Mouse (Mus musculus) NIH3T3 (cell line): Measurements from ENCODE around the gene Adam8.

ENCODE experiments used
- DNase-seq: peaks from one replicate; pipeline ENCODE4 v3.0.0-alpha.2; 2012; ENCODE audit warnings: low read depth

The Adam8 gene

DNA sequence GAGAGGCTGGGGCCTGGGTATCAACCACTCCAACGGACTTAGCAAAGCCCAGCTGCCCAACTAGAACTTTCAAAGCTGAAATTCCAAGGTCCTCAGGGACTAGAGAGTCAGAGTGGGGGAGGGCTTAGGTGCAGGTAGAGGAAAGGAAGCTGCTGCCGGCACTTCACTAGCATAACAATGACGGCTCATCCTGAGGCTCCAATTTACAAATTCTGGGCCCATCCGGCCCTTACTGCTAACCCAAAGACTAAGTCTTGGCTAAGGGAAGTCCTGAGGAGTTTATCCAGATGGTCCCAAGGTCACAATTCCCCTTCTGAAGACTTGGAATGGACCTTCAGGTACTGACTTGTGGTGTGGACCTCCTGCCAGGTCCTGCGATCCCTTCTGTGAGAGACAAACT lies 46.8 kb downstream of the Adam8 start:
- no peak for DNase-seq

DNA sequence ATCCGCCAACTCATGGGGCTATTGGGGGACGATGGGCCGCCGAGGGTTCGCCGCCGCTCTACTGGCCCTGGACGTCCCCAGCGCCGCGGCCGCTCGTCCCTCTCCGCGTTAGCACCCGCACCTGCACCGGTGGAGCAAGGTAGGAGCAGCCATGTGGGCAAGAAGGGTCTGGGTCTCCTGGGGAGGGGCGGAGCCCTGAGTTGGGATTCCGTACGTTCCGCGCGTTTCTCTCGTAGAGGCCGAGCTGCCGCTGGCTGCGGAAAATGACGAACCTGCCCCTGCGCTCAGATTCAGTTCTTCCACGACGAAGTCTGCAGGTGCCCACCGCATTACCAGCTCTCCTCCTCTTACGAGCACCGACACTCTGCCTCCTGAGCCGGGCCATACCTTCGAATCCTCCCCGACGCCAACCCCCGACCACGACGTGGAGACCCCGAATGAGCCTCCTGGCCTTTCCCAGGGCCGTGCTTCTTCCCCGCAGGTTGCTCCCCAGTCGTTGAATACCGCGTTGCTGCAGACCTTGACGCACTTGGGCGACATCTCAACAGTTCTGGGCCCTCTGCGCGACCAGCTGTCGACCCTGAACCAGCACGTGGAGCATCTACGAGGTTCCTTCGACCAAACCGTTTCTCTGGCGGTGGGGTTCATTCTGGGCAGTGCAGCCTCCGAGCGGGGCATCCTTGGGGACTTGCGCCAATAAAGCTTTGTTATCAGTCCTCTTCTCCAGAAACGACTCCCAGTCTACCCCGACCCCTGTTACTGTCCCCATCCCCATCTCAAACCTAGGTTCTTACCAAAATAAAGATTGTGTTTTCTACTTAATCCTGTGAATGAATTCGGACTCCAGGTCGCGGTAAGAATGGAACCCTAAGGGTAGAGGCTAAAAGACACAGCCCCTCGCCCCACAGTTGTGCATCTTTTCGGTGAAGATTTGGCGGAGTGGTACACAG lies 47.8 kb downstream of the Adam8 start:
- DNase-seq = no peak

DNA sequence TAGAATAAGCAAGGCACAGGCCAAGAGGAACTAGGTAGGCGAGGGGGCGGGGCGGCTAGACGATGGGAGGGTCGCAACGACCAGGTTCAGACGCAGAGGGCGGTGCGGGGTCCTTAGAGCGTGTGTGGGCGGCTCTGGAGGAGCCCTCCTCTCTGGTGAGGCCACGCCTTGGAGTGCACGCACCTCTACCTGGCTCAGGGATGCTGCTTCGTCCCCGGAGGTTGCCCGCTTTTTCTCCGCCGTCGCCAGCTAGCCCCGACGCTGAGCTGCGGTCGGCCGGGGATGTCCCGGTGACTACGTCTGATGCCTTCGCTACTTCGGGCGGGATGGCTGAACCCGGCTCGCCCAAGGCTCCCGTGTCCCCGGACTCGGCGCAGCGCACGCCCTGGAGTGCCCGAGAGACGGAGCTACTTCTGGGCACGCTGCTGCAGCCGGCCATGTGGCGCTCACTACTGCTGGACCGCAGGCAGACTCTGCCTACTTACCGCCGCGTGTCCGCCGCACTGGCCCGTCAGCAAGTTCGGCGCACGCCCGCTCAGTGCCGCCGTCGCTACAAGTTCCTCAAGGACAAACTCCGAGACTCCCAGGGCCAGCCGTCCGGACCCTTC lies 48.6 kb downstream of the Adam8 start, which contains the start of gene Utf1:
Gene Utf1 (plus strand): TSS at position 116 of the 608 bp plus-strand sequence.
- DNase-seq = no peak

DNA sequence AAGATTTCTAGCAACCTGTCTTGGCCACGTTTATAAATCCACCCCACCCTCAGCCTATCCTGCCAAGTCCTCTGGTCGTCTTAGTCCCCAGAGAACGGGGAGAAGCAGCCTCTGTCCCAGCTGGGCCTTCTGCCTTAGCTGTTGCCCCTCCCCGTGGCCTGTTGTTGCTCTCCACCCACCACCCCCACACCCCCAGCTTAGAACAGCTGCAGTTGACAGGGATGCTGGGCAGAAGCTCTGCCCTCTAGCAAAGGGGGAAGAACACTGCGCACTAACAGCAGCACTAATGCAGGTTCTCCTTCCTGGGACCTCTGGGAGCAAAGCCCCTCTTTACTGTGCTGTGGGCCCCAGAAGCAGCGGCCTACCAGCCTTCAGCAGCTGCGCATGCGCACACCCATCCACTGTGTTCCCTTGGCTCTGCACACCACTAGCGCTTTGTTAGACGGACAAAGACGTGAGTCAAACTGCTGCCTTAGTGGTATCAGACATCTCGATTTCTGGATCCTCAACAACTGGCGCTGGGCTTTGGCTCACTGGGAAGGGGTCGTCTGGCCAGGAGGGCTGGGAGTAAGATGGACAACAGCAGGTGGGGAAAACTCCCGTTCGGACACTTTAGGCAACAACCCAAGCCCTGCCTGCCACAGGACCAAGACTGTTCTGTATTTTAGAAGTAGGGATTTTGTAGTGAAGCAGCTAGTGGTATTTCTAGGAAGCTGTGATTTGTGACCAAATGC lies 51.7 kb downstream of the Adam8 start:
- no peak for DNase-seq

DNA sequence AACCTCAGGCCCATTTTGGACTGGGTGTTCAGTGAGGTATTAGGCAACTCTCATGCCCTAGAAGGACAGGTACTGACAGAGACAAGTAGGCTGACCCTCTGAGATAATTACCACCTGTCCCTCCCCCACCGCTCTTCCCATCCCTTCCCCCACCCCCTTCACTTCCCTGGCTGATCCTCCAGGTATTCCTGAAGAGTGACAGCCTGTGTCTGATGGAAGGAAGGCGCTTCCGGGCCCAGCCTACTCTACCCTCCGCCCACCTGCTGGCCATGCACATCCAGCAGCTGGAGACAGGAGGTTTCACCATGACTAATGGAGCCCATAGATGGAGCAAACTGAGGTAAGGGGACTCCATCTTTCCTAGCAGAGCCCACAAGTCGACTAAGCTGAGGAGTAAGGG lies 54.6 kb downstream of the Adam8 start:
- no peak for DNase-seq

DNA sequence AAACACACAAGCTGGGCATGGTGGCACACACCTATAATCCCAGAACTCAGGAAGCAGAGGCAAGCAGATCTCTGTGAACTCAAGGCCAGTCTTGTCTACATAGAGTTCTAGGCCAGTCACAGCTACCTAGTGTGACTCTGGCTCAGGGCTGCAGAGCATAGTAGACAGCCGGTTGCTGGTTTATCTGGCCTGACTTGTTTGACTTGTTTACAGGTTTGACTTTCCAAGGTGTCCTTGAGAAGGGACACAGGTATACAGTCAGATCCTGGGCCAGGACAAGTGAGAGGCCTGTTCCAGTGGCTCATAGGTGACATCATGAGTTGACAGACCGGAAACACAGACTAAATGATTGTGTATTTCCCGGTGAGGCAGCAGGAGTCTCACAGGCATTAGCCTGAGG lies 55.2 kb downstream of the Adam8 start:
- DNase-seq = no peak

DNA sequence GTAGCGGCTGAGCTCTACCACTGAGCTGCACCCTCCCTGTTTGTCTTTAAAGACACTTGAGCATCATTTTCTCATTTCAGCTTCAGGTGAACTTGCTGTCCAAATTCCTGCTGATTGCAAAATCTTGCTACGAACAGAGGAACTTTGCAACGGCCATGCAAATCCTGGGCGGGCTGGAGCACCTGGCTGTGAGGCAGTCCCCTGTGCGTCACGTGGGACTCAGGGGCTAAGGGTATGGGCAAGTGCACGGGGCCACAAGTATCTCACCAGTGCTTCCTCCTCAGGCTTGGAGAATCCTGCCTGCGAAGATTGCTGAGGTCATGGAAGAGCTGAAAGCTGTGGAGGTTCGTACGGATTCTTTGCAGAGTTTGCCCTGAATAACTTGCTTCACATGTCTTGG lies 55.7 kb downstream of the Adam8 start:
- no peak for DNase-seq

DNA sequence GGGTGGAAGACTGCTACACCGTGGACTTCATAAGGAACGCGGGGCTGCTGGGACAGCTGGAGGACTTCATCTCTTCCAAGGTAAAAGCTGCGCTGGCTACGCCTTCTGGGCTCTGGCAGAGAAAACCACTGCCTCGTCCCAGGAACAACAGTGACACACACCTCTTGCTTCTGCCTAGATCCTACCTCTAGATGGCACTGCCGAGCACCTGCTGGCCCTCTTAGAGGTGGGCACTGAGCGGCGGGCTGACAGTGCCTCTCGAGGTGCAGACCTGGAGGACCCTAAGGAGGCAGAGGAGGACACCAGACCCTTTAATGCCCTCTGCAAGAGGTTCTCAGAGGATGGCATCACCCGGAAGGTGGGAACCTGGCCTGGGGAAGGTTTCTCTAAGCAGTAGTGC lies 61.6 kb downstream of the Adam8 start:
- DNase-seq = peak; percentile 53
